Mouse (Mus musculus) adrenal gland, adult (tissue): Measurements from ENCODE around the gene Kpna2.
A peak's percentile ranks its signal among the peaks of the same experiment; 100 is the strongest.
"Not testable (repeated sequence)": the region's sequence is repeated elsewhere in the genome, so short reads cannot be mapped to it uniquely, and the experiment has no call there.

Experiments used
- DNase-seq, 2 experiments: peaks; one replicate each; pipeline ENCODE4 v3.0.0; 2022 to 2023; ENCODE audit warnings: low spot score in 1 of 2; ENCODE audit not compliant: inconsistent age in 2 of 2

Kpna2 gene

GRCm38 (mm10) chr11:107019318-107019717, 20.0 kb upstream of the Kpna2 start:
- DNase-seq = no peak

DNA sequence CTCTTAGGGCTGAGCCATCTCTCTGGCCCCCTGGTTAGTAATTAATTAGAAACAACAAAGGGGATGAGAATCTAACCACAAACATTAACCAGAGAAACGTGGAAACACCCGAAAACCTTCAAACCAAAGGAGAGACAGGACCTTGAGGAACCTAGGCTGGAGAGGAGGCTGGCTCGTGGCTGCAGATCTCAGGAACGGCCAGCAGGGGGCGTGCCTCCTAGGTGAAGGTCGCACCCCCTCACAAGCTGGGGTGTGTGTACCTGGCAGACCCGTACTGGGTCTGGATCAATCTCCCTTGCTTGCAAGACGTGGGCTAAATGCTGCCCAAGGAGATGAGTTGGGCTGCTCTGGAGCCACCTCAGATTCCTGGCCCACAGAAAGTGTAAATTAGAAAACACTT, 19.3 kb upstream of the Kpna2 start:
- no peak for DNase-seq

DNA sequence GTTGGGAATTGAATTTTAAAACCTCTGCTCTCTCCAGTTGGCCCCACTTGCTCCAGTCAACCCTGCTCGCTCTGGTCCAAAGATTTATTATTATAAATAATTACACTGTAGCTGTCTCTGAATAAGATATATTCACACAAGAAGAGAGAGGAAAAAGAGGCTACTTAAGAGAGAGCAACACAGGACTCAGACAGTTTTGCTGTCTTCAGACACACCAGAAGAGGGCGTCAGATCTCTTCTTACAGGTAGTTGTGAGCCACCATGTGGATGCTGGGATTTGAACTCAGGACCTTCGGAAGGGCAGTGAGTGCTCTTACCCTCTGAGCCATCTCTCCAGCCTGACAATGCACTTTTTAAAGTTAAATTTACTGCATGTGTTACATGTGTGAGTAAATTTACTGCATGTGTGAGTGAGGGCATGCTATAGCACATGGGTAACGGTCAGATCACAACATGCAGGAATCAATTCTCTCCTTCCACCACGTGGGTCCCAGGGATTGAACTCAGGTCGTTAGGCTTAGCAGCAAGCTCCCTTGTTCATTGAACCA, 18.1 kb upstream of the Kpna2 start:
- DNase-seq = no peak

- DNase-seq = no peak
These were observed 17.6 kb upstream of the Kpna2 start for GRCm38 (mm10) chr11:107016893-107017292.

DNA sequence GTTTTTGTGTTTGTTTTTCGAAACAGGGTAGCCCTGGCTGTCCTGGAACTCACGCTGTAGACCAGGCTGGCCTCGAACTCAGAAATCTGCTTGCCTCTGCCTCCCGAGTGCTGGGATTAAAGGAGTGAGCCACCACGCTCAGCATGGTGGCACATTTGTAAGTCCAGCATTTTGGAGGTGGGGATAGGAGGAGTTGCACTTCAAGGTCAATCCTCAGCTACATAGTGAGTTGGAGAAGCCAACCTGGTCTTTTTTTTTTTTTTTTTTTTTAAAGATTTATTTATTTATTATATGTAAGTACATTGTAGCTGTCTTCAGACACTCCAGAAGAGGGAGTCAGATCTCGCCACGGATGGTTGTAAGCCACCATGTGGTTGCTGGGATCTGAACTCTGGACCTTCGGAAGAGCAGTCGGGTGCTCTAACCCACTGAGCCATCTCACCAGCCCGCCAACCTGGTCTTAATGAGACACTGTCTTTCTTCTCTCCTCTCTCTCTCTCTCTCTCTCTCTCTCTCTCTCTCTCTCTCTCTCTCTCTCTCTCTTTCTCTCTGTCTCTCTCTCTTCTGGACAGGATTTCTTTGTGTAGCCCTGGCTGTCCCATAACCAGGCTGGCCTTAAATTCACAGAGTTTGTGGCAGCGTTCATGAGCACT, 16.3 kb upstream of the Kpna2 start:
- not testable (repeated sequence) for DNase-seq

DNA sequence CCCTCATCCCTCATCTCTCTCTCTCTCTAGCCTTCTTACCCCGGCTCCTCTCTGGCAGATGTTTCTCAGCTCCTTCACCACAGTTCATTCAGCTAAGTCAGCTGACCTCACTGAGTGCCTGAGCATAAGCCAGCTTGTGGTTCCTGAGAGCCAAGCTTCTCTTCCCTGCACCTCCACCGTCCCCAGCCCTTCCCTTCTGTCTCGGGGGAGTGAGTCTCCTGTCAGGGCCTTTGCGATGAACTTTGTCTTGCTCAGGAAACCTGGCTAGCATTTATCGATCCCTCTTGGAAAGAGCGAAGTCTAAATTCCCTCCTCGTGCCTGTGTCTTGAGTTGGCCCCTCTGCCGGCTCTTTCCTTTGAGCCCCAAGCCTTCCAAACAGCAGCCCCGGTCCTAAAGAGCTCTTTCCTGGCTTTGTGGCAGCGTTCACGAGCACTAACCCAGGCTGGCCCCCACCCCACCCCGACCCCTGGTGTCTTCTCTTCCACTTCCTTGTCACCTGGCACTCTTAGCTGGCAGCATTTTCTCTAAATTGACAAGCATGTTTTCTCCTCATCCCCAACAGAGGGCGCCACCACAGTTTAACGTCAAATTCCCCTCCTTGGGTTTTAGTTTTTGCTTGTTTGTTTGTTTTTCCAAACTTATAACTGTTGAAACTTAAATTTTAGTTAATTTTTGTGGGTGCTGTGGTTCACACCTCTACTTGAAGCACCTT, 15.4 kb upstream of the Kpna2 start:
- peak; percentile 25 to 62 for DNase-seq

DNA sequence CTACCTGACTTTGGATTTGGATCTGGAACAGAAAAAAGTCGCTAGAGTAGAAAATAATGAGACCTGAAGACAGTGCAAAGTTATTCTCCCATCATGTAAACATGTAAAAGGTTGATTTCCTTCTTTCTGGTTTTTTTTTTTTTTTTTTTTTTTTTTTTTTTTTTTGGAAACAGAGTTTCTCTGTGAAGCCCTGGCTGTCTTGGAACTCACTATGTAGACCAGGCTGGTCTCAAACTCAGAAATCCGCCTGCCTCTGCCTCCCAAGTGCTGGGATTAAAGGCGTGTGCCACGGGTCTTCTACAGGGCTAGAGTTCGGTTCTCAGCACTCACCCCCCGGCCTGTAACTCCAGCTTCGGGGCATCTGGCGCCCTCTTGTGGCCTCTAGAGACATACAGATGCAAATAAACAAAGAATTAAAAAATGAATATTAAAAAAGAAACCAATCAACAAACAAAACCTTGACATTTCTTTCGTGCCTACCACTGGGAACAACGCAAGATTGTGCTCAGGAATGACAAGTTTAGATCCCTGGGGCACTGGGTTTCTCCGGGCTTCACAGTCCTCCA, 14.8 kb upstream of the Kpna2 start:
- peak in 1 of 2 experiments; percentile 41 for DNase-seq

- DNase-seq = peak; percentile 99 to 100
These were observed 13.1 kb upstream of the Kpna2 start for GRCm38 (mm10) chr11:107012324-107013017.

GRCm38 (mm10) chr11:107011669-107012323, 12.5 kb upstream of the Kpna2 start:
- no peak for DNase-seq

- no peak for DNase-seq
These were observed 11.8 kb upstream of the Kpna2 start for GRCm38 (mm10) chr11:107011171-107011570.

GRCm38 (mm10) chr11:107010447-107010846, 11.1 kb upstream of the Kpna2 start:
- no peak for DNase-seq

DNA sequence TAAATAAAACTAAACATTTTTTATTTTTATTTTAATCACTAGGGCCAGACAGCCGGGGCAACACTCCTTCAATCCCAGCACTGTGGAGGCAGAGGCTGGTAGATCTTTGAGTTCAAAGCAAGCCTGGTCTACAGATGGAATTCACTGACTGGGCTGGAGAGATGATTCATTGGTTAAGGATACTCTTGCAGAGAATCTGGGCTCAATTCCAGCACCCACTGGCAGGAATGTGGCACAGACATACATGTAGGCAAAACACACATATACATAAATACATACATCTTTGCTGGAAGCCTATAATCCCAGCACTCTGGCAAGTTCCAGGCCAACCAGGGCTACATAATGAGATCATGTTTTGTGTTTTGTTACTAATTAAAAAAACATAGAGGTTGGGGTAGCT, 6.2 kb upstream of the Kpna2 start:
- no peak for DNase-seq

DNA sequence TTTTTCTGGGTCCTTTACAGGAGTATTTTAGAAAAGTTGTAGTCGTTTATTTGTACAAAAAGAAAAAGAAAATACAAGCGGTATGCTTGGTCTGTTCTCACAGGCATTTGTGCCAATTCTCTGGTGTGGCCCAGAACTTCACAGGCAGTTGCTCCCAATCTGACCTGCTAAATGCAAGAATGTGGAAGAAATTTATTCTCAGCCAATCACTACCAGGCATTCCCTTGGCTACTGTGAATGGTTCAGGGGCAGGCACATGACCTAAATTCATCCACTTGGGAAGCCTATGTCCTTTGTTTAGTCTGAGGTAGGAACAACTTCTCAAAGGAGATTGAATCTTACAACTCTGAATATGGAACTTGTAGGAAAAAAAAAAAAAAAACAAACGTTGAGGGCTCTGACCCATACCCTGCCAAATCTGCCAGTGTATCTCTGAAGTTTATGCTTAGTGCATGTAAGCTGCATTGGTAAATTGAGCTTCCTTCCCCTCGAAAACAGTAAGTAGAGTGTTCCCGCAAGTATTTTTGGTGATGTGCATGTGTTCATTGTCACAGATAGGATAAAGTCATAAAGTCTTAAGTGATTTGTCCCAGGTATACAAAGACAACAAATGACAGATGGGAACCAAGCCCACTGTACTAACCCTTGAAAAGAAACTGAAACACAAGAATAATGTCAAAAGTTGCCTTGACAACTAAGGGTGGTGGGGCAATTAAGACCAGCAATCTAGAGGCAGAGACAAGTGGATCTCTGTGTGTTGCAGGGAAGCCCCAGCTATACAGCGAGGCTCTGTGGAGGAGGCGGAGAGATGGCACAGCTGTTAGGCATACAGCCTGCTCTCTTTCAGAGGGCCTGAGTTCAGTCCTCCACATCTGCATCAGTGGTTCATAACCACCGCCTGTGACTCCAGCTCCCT, 2.7 kb upstream of the Kpna2 start:
- DNase-seq = no peak

DNA sequence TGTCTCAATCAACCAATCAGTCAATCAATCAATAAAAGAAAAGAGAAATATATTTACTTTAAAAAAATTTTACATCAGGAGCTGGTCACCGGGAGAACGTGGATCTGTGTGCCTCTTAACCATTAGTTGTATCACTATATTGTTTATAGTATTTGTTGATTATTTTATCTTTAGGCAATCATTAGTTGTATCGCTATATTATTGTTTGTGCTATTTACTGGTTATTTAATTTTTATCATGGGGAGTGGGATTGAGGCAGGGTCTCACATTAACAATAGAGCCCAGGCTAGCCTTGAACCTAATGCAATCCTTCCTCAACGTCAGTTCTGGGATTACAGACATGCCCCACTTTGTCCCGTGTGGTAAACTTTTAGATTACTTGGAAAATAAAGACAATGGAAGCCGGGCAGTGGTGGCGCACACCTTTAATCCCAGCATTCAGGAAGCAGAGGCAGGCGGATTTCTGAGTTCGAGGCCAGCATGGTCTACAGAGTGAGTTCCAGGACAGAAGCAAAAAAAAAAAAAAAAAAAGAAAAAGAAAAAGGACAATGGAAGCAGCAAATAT, 690 bp upstream of the Kpna2 start:
- DNase-seq = no peak

GRCm38 (mm10) chr11:106998651-106999150, 640 bp downstream of the Kpna2 start:
- DNase-seq = no peak

DNA sequence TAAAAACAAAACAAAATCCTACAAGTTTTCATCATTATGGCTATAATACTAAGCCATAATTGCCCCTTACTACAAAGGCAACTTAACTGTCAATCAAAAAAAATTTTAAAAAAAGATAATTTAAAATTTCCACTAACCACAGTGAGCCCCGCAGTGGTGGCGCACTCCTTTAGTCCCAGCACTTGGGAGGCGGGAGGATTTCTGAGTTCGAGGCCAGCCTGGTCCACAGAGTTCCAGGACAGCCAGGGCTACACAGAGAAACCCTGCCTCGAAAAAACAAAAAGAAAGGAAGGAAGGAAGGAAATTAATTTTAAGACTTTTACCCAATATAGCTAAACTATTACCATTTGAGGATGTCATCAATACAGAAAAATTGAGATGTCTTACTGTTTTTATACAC, 1.4 kb downstream of the Kpna2 start:
- no peak for DNase-seq

- not testable (repeated sequence) for DNase-seq
These were observed 2.8 kb downstream of the Kpna2 start for GRCm38 (mm10) chr11:106996492-106996891.

DNA sequence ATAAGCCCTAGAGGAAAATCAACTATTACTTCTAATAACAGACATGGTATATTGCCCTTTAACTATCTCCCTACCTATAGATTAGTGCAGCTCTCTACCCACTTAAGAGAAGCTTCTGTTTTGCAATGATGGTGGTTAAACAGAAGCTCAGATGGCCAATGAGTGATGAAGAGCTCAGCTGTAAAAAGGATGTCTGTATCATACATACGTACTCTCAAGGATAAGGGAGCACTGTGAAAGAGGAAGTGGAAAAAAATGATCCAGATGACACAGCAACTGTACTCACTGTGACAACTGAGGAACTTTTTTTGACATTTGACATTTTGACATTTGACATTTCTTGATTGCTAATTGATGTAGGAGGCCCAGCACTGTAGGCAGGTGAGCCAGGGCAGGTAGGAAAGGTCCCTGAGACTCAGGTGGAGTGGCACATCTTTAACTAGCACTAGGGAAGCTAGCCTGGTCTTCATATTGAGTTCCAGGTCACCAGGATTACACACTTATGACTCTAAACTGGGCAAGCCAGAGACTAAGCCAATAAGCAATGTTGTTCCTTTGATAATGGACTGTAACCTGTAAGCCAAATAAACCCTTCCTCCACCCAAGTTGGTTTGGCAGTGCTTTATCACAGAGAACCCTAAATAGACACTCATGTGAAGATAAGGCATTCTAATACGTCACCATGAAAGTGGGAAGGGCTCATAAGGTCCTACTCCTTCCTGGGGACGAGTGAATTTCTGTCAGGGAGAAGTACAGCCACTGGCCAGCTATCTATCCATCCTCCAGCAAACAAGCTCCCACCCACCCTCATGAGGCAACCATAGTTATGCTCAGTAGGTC, 4.9 kb downstream of the Kpna2 start:
- no peak for DNase-seq

DNA sequence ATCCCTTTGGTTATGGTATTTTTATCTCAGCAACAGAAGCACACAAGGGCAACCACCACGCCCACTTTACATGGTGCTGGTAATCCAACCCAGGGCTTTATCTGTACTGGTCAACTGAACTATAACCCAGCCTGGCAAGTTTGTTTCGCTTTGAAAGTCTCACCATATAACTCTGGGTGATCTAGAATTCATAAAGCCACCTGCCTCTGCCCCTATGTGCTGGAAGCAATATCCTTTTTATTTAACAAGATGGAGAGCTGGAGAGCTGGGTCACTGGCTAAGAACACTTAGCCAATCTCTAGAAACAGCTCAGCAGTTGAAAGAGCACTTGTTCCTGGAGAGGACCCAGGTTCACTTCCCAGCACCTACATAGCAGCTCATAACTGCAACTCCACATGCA, 12.0 kb downstream of the Kpna2 start:
- no peak for DNase-seq
